Mouse (Mus musculus) forebrain, embryonic 11.5 days (tissue): ENCODE data around the gene Timd4. TPM values are rescaled to one million over a fixed set of nuclear protein-coding genes. Genes with fewer than 3 reads are reported as not detected.

Experiments used
- ATAC-seq: fragments of 200-750 bp; cut with Nextera tagmentation; replicated peaks from 2 replicates; pipeline ENCODE4 v1.8.0; 2017; ENCODE audit warnings: moderate TSS enrichment; ENCODE audit not compliant: low FRiP score
- DNase-seq: peaks from one replicate; pipeline ENCODE4 v3.0.0-alpha.2; 2017; ENCODE audit warnings: low spot score
- H3K27ac ChIP-seq: fragments of 300-500 bp; sonication (generic); 2 replicates; pipeline ENCODE4 v1.5.1; 2014; ENCODE audit warnings: low read depth, low read length
- H3K27me3 ChIP-seq: fragments of 300-500 bp; sonication (generic); 2 replicates; pipeline ENCODE4 v1.6.1; 2014; ENCODE audit warnings: mild to moderate bottlenecking, low read length, mixed read lengths; ENCODE audit not compliant: control insufficient read depth, insufficient read depth
- H3K36me3 ChIP-seq: fragments of 300-500 bp; sonication (generic); 2 replicates; pipeline ENCODE4 v1.6.1; 2014; ENCODE audit warnings: mild to moderate bottlenecking, low read length, moderate library complexity, mixed read lengths; ENCODE audit not compliant: control insufficient read depth, insufficient read depth
- H3K4me1 ChIP-seq: fragments of 300-500 bp; sonication (generic); replicated peaks from 2 replicates; pipeline ENCODE4 v1.6.1; 2014; ENCODE audit warnings: low read length, mixed read lengths; ENCODE audit not compliant: control insufficient read depth, insufficient read depth
- H3K4me2 ChIP-seq: fragments of 300-500 bp; sonication (generic); 2 replicates; pipeline ENCODE4 v1.6.1; 2014; ENCODE audit warnings: low read depth, mild to moderate bottlenecking, low read length, moderate library complexity, mixed read lengths; ENCODE audit not compliant: severe bottlenecking
- H3K4me3 ChIP-seq: fragments of 300-500 bp; sonication (generic); 2 replicates; pipeline ENCODE4 v1.5.1; 2014; ENCODE audit warnings: low read depth, low read length
- H3K9ac ChIP-seq: fragments of 300-500 bp; sonication (generic); 2 replicates; pipeline ENCODE4 v1.6.1; 2014; ENCODE audit warnings: low read length
- H3K9me3 ChIP-seq: fragments of 300-500 bp; sonication (generic); 2 replicates; pipeline ENCODE4 v1.6.1; 2016; ENCODE audit warnings: low read length, mixed read lengths; ENCODE audit not compliant: control insufficient read depth
- WGBS: fragments of 180-500 bp; shearing (Covaris S2); extraction: QIAGEN DNeasy Blood & Tissue Kit; methylation state at CpG from one replicate; pipeline ENCODE4 v1.1.7; 2014; 5-methylcytosine and 5-hydroxymethylcytosine counted together
- polyA plus RNA-seq: library from polyadenylated mRNA; unstranded; fragments of >200 nt; fragmentation: Nextera tagmentation; extraction: Ambion mirVana; gene quantifications from 2 replicates; pipeline ENCODE4 v1.2.1, GENCODE M21; 2014

The Timd4 gene
- not detected in 2 replicates for polyA plus RNA-seq

DNA sequence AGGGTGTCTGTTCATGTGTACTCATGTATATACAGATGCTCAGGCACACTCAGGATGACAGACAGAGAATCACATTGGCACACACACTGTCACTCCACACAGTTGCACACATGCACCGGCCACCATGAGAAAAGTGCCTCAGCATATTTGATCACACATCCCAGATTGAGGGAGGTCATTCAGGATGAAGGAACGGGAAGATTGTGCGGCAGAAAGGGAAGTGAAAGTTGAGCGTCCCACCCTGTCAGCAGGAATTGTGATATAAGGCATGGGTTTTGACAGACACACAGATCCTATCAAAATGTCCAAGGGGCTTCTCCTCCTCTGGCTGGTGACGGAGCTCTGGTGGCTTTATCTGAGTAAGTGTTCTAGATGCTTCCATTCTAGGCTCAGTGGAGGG, at the start of gene Timd4:
Timd4 (plus strand) TSS at position 290 of the 400 bp plus-strand sequence.
- Histone ChIP-seq H3K27ac (no peak within 1 kb of the TSS), H3K27me3 (no peaks in the 10 kb centered on the region), H3K4me3 (no peak within 1 kb of the TSS), H3K36me3 (no peaks in the 10 kb centered on the region), H3K4me1 (no peaks in the 10 kb centered on the region), H3K9ac (no peak within 1 kb of the TSS), H3K4me2 (no peak within 1 kb of the TSS), H3K9me3 (no peaks in the 10 kb centered on the region)
- ATAC-seq (no peak), DNase-seq (no peak)
- 92% methylated on average over 5 of the region's 5 CpGs for WGBS

GRCm38 (mm10) chr11:46776879-46777278, 33.7 kb upstream of the Timd4 start:
- H3K9me3 ChIP-seq: no peaks in the 10 kb centered on the region
- 80% methylated on average over 3 of the region's 3 CpGs for WGBS
- H3K36me3 ChIP-seq: no peaks in the 10 kb centered on the region
- H3K4me1 ChIP-seq: no peaks in the 10 kb centered on the region
- DNase-seq: no peak
- H3K27me3 ChIP-seq: no peaks in the 10 kb centered on the region
- no peak overlapping the region for H3K4me3 ChIP-seq
- no peak overlapping the region for H3K9ac ChIP-seq
- ATAC-seq: no peak
- no peak overlapping the region for H3K4me2 ChIP-seq
- H3K27ac ChIP-seq: no peak overlapping the region

- 91% methylated on average over 2 of the region's 2 CpGs for WGBS
Observed at GRCm38 (mm10) chr11:46779811-46780210, 30.8 kb upstream of the Timd4 start.

DNA sequence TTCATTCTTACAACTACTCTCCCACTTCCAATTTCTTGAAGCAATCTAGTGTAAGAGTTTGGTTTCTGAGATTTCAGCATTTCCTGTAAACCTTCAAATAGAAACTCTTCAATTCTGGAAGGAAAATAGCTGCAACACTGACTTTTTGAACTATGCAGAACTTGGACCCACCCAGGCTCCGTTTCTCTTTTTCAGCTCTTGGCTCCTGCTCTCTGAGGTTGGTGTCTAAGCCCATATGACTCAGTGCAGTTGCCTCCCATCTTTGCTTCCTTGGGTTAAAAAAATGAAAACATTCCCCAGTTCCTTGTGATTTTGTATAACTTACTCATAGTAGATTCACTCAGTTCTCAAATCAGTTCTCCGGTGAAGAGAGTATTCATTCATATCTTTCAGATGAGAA, 6.2 kb upstream of the Timd4 start:
- H3K36me3 ChIP-seq: no peaks in the 10 kb centered on the region
- 95% methylated on average over 2 of the region's 2 CpGs for WGBS

More at GRCm38 (mm10) chr11:46779811-46780210, 30.8 kb upstream of the Timd4 start:
- DNase-seq (no peak), ATAC-seq (no peak)
- Histone ChIP-seq H3K4me3 (no peak overlapping the region), H3K27me3 (no peaks in the 10 kb centered on the region), H3K27ac (no peak overlapping the region), H3K9ac (no peak overlapping the region), H3K4me1 (no peaks in the 10 kb centered on the region), H3K4me2 (no peak overlapping the region), H3K36me3 (no peaks in the 10 kb centered on the region), H3K9me3 (no peaks in the 10 kb centered on the region)

DNA sequence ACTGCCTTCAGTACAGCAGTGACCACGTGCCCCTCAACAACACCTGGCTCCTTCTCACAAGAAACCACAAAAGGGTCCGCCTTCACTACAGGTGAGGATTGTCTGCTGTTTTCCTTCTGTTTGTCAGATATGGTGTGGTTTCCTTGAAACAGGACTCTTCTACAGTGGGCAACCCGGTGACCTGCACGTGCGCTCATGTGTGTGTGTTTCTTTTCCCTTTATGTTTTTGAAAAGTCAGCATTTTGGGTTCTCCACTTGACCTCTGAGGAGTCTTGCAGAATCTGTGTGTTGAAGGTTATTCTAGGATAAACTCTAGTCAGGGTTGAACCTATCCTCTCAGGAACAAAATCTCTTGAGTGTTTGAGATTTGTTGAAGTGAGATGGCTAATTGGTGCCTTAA, 7.1 kb downstream of the Timd4 start:
- no peaks in the 10 kb centered on the region for H3K9me3 ChIP-seq
- H3K9ac ChIP-seq: no peak overlapping the region
- no peak for ATAC-seq
- no peak overlapping the region for H3K27ac ChIP-seq
- DNase-seq: no peak
- no peaks in the 10 kb centered on the region for H3K4me1 ChIP-seq
- no peaks in the 10 kb centered on the region for H3K27me3 ChIP-seq
- 93% methylated on average over 5 of the region's 5 CpGs for WGBS
- H3K4me3 ChIP-seq: no peak overlapping the region
- no peak overlapping the region for H3K4me2 ChIP-seq
- no peaks in the 10 kb centered on the region for H3K36me3 ChIP-seq

More for the DNA sequence above, 6.2 kb upstream of the Timd4 start:
- no peaks in the 10 kb centered on the region for H3K9me3 ChIP-seq
- ATAC-seq (no peak), DNase-seq (no peak)
- no peaks in the 10 kb centered on the region for H3K27me3 ChIP-seq
- H3K27ac ChIP-seq: no peak overlapping the region
- H3K4me2 ChIP-seq: no peak overlapping the region
- no peaks in the 10 kb centered on the region for H3K4me1 ChIP-seq
- H3K4me3 ChIP-seq: no peak overlapping the region
- H3K9ac ChIP-seq: no peak overlapping the region

DNA sequence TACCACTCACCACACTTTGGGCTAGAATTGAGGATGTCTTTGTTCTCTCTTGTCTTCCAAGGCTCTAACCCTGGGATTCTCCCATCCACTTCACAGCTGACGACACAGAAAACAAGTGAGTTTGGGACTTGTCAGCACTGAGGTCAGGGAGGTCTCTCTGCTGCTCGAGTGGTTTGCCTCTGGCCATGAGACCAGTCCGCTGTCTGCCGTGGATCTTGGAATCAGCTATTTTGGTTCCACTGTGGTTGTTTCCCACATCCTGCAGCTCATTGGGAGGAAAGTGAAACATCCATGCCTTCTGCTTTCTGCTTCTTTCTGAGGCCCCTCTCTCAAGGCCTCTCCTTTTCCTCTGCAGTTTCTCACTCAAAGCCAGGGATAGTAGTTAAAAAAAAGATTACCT, 9.3 kb downstream of the Timd4 start:
- Histone ChIP-seq H3K4me1 (no peaks in the 10 kb centered on the region), H3K9ac (no peak overlapping the region), H3K27me3 (no peaks in the 10 kb centered on the region), H3K4me3 (no peak overlapping the region), H3K9me3 (no peaks in the 10 kb centered on the region), H3K27ac (no peak overlapping the region), H3K4me2 (no peak overlapping the region), H3K36me3 (no peaks in the 10 kb centered on the region)
- WGBS: 76% methylated on average over 4 of the region's 4 CpGs
- ATAC-seq (no peak), DNase-seq (no peak)

GRCm38 (mm10) chr11:46830348-46830747, 19.7 kb downstream of the Timd4 start:
- no peaks in the 10 kb centered on the region for H3K36me3 ChIP-seq
- no peak overlapping the region for H3K4me3 ChIP-seq
- 84% methylated on average over 2 of the region's 2 CpGs for WGBS
- H3K27me3 ChIP-seq: no peaks in the 10 kb centered on the region
- no peaks in the 10 kb centered on the region for H3K4me1 ChIP-seq
- no peak overlapping the region for H3K4me2 ChIP-seq
- H3K27ac ChIP-seq: no peak overlapping the region
- no peak overlapping the region for H3K9ac ChIP-seq
- DNase-seq (no peak), ATAC-seq (no peak)
- H3K9me3 ChIP-seq: no peaks in the 10 kb centered on the region

- Histone ChIP-seq H3K4me3 (no peak overlapping the region), H3K4me2 (no peak overlapping the region), H3K27ac (no peak overlapping the region), H3K4me1 (no peaks in the 10 kb centered on the region), H3K27me3 (no peaks in the 10 kb centered on the region), H3K9ac (no peak overlapping the region), H3K9me3 (no peaks in the 10 kb centered on the region), H3K36me3 (no peaks in the 10 kb centered on the region)
- no peak for DNase-seq
- ATAC-seq: no peak
- WGBS: 50% methylated on average over 1 of the region's 1 CpGs
Observed at GRCm38 (mm10) chr11:46835080-46835479, 24.5 kb downstream of the Timd4 start.

GRCm38 (mm10) chr11:46842015-46842726, 31.6 kb downstream of the Timd4 start:
- Histone ChIP-seq H3K27me3 (no peaks in the 10 kb centered on the region), H3K4me3 (no peak overlapping the region), H3K27ac (no peak overlapping the region), H3K4me1 (no peaks in the 10 kb centered on the region), H3K36me3 (no peaks in the 10 kb centered on the region), H3K9me3 (no peaks in the 10 kb centered on the region), H3K4me2 (no peak overlapping the region), H3K9ac (no peak overlapping the region)
- WGBS: 75% methylated on average over 2 of the region's 2 CpGs
- no peak for DNase-seq
- no peak for ATAC-seq
